Mouse (Mus musculus) kidney, adult 2 months (tissue): ENCODE data around the gene Prpf8.

Experiments used
- CTCF ChIP-seq: fragments of 200-500 bp; conservative IDR thresholded peaks from 2 replicates; pipeline ENCODE4 v1.5.1; 2011; ENCODE audit warnings: low read depth, mild to moderate bottlenecking, control low read depth, low read length, moderate library complexity, mixed read lengths; ENCODE audit not compliant: insufficient read depth, insufficient read length
- POLR2A ChIP-seq: fragments of 200-500 bp; IDR thresholded peaks from one replicate; pipeline ENCODE4 v1.6.1; 2011; ENCODE audit warnings: low read depth, low read length, control low read depth

DNA sequence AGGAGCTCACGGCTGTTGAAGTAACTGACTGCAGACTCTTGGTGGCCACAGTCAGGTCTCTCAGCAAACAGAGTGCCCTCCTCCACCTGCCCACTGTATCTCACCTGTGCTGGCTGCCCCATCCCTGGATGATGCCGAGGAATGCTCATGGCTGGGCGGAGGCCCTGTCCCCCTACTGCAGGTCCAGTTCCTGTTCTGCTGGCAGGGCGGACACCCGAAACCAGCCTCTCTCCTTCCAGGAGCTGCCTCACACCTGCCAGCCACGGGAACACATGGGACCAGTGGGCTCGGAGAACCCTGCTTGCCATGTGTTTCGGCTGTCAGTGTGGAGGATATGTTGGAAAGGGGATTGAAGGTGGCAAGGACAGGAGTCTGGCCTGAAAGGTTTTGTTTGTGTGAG, 53.6 kb downstream of the Prpf8 start:
- TF ChIP-seq CTCF (no peak), POLR2A (no peak)
